ENCODE assay signal across 25 mouse cellular contexts in the genomic region with DNA sequence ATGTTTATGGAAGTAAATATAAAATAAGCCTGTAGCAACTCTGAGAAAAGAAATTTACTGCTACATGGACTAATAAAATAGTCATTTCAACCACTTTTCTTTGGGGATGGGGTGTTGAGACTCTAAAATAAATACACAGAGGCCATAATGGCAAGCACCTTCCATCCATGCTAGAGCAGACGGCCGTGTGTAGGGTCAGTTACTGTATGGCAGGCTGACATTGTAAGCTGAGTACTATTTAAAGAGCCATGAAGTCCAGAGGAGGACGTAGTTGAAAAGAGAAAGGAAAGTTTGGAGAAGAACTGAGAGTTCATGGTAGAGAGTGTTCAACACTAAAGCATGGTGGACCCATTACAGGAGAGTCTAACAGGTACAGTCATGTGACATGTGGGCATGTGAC.
"Had no signal": no experiment of that assay in that cellular context is flagged by ENCODE, and none has a peak within 500 bp of the region (broad histone marks: within the 10 kb centered on the region; RNA-seq: fewer than 3 reads in every experiment).

No protein-coding gene starts in this region.

- H3K4me2 ChIP-seq: heart, embryonic 11.5 days; heart, embryonic 13.5 days; heart, embryonic 15.5 days; hindbrain, embryonic 13.5 days; hindbrain, embryonic 15.5 days; limb, embryonic 12.5 days; liver, embryonic 11.5 days; liver, embryonic 13.5 days; liver, embryonic 15.5 days had no signal

- H3K4me3 ChIP-seq: heart, adult 2 months; heart, embryonic 13.5 days; heart, embryonic 15.5 days; hindbrain, embryonic 13.5 days; hindbrain, embryonic 15.5 days; limb, embryonic 10.5 days; limb, embryonic 12.5 days; liver, embryonic 13.5 days; liver, embryonic 15.5 days had no signal

- DNase-seq: gastrocnemius, postnatal 14 days; gastrocnemius, postnatal 36 days; heart, adult 11 months; heart, adult 2 months; heart, postnatal 14 days; heart, postnatal 36 days; kidney, adult 11 months; kidney, adult 2 months; kidney, adult 9 months; layer of hippocampus, adult 9-11 months; layer of hippocampus, postnatal 36 days; liver; liver, embryonic 13.5 days; liver, postnatal 0 days had no signal

- H3K27ac ChIP-seq: heart, adult 2 months; heart, embryonic 13.5 days; heart, embryonic 15.5 days; hindbrain, embryonic 13.5 days; hindbrain, embryonic 15.5 days; hindbrain, postnatal 0 days; limb, embryonic 10.5 days; limb, embryonic 12.5 days; liver, embryonic 13.5 days; liver, embryonic 15.5 days had no signal

- H3K27me3 ChIP-seq: heart, embryonic 13.5 days; heart, embryonic 15.5 days; hindbrain, embryonic 13.5 days; hindbrain, embryonic 15.5 days; limb, embryonic 12.5 days; liver, embryonic 13.5 days; liver, embryonic 15.5 days had no signal

- H3K36me3 ChIP-seq: heart, embryonic 13.5 days; heart, embryonic 15.5 days; hindbrain, embryonic 15.5 days; limb, embryonic 10.5 days; limb, embryonic 12.5 days; liver, embryonic 13.5 days; liver, embryonic 15.5 days had no signal

- H3K9ac ChIP-seq: heart, embryonic 13.5 days; heart, embryonic 15.5 days; hindbrain, embryonic 13.5 days; hindbrain, embryonic 15.5 days; limb, embryonic 12.5 days; liver, embryonic 13.5 days; liver, embryonic 15.5 days; liver, postnatal 0 days had no signal

- ATAC-seq: hindbrain, postnatal 0 days; intestine, embryonic 16.5 days; liver, postnatal 0 days had no signal

- H3K4me1 ChIP-seq: heart, embryonic 13.5 days; heart, embryonic 15.5 days; hindbrain, embryonic 13.5 days; hindbrain, embryonic 15.5 days; limb, embryonic 10.5 days; limb, embryonic 12.5 days; liver, embryonic 13.5 days; liver, embryonic 15.5 days had no signal

- H3K9me3 ChIP-seq: heart, embryonic 15.5 days; hindbrain, embryonic 13.5 days; hindbrain, embryonic 15.5 days; limb, embryonic 10.5 days; limb, embryonic 12.5 days; liver, embryonic 13.5 days had no signal
